Mouse (Mus musculus): Measurements from ENCODE around the gene Arhgap8. TPM values are rescaled to one million over a fixed set of nuclear protein-coding genes. Genes with fewer than 3 reads are reported as not detected.

Arhgap8 gene
- polyA plus RNA-seq, 1 experiment: 0.06 TPM

- Histone ChIP-seq H3K4me1 (ENCODE audit: control insufficient read depth, insufficient read depth, low read length) (no peaks in the 10 kb centered on the region), H3K27ac (ENCODE audit: insufficient read depth, low read length) (no peak overlapping the region), H3K4me3 (ENCODE audit: insufficient read depth, low read length) (no peak overlapping the region)
- no peak for TF ChIP-seq CTCF (IDR thresholded peaks at IDR 0.05; ENCODE audit: extremely low read depth, insufficient read depth, low read length)
- no peak for TF ChIP-seq POLR2A (IDR thresholded peaks at IDR 0.05; ENCODE audit: extremely low read depth, insufficient read depth, low read length)
These were observed 27.2 kb upstream of the Arhgap8 start for GRCm38 (mm10) chr15:84692645-84693044.

DNA sequence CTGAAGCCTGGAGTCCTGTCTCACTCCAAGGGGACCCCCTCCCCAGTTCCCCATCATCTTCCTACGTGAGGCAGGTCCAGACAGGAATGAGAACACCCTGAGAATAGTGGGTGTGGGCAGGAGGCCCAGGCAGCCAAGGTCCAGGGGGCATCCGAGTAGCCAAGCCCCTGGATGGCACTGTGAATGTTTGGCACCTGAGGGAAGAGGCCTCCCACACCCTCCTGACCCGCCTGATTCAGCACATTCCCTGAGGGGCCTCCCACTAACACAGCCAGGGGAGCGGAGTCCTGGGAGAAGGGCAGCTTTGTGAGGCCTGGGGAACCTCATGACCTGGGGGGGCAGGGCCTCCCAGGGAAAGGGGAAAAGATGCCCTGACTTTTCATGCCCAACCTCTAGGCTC, 23.8 kb upstream of the Arhgap8 start:
- H3K27ac ChIP-seq (ENCODE audit: insufficient read depth, low read length): no peak overlapping the region
- no peak overlapping the region for H3K4me3 ChIP-seq (ENCODE audit: insufficient read depth, low read length)
- no peaks in the 10 kb centered on the region for H3K4me1 ChIP-seq (ENCODE audit: control insufficient read depth, insufficient read depth, low read length)
- TF ChIP-seq CTCF (IDR thresholded peaks at IDR 0.05; ENCODE audit: extremely low read depth, insufficient read depth, low read length): no peak

GRCm38 (mm10) chr15:84697611-84698011, 22.2 kb upstream of the Arhgap8 start:
- TF ChIP-seq CTCF (IDR thresholded peaks at IDR 0.05; ENCODE audit: extremely low read depth, insufficient read depth, low read length) (no peak), POLR2A (IDR thresholded peaks at IDR 0.05; ENCODE audit: extremely low read depth, insufficient read depth, low read length) (no peak)
- Histone ChIP-seq H3K4me3 (ENCODE audit: insufficient read depth, low read length) (no peak overlapping the region), H3K4me1 (ENCODE audit: control insufficient read depth, insufficient read depth, low read length) (no peaks in the 10 kb centered on the region), H3K27ac (ENCODE audit: insufficient read depth, low read length) (0 out of 2 replicates have a peak overlapping the region, but pooled peaks have one; percentile 22)

GRCm38 (mm10) chr15:84698189-84698588, 21.7 kb upstream of the Arhgap8 start:
- Histone ChIP-seq H3K27ac (ENCODE audit: insufficient read depth, low read length) (peak overlapping the region; percentile 22; the same call in 1 of the 2 replicates), H3K4me3 (ENCODE audit: insufficient read depth, low read length) (no peak overlapping the region), H3K4me1 (ENCODE audit: control insufficient read depth, insufficient read depth, low read length) (no peaks in the 10 kb centered on the region)
- TF ChIP-seq CTCF (IDR thresholded peaks at IDR 0.05; ENCODE audit: extremely low read depth, insufficient read depth, low read length) (no peak), POLR2A (IDR thresholded peaks at IDR 0.05; ENCODE audit: extremely low read depth, insufficient read depth, low read length) (no peak)

DNA sequence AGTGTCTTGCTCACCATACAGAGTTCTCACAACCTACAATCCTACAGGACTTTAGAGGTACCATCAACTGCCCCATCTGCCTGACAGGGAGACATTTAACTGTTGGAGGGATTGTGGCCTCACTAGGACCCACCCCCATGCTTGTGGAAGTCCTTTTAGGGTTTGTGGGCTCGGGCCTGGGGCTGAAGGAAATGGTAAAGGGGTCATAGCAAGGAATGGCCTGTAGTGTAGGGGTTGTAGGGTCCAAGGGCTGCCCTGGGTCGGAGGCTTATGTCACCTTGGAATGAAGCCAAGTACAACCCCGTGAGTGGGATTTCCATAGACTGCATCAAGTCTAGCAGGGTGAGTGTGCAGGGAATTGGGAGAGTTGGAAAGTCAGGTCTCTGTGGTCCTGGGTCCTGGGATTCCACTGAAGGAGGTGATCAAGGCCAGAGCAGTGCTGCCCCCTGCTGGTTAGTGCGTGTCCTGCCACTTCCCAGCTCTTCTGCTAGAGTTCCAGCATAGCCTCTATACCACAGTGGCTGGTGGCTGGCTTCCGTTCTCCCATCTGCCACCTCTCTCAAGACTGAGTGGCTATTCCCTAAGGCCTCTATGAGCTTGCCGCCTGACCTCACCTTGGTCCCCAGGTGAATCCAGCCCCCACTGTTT, 19.6 kb upstream of the Arhgap8 start:
- no peak overlapping the region for H3K27ac ChIP-seq (ENCODE audit: insufficient read depth, low read length)
- H3K4me1 ChIP-seq (ENCODE audit: control insufficient read depth, insufficient read depth, low read length): no peaks in the 10 kb centered on the region
- H3K4me3 ChIP-seq (ENCODE audit: insufficient read depth, low read length): no peak overlapping the region
- TF ChIP-seq POLR2A (IDR thresholded peaks at IDR 0.05; ENCODE audit: extremely low read depth, insufficient read depth, low read length): no peak
- TF ChIP-seq CTCF (IDR thresholded peaks at IDR 0.05; ENCODE audit: extremely low read depth, insufficient read depth, low read length): peak; percentile 58

- Histone ChIP-seq H3K4me3 (ENCODE audit: insufficient read depth, low read length) (no peak overlapping the region), H3K4me1 (ENCODE audit: control insufficient read depth, insufficient read depth, low read length) (no peaks in the 10 kb centered on the region), H3K27ac (ENCODE audit: insufficient read depth, low read length) (no peak overlapping the region)
- TF ChIP-seq POLR2A (IDR thresholded peaks at IDR 0.05; ENCODE audit: extremely low read depth, insufficient read depth, low read length) (no peak), CTCF (IDR thresholded peaks at IDR 0.05; ENCODE audit: extremely low read depth, insufficient read depth, low read length) (peak; percentile 55)
These were observed 17.9 kb upstream of the Arhgap8 start for GRCm38 (mm10) chr15:84701947-84702346.

- Histone ChIP-seq H3K4me1 (ENCODE audit: control insufficient read depth, insufficient read depth, low read length) (no peaks in the 10 kb centered on the region), H3K27ac (ENCODE audit: insufficient read depth, low read length) (no peak overlapping the region), H3K4me3 (ENCODE audit: insufficient read depth, low read length) (no peak overlapping the region)
- no peak for TF ChIP-seq POLR2A (IDR thresholded peaks at IDR 0.05; ENCODE audit: extremely low read depth, insufficient read depth, low read length)
- TF ChIP-seq CTCF (IDR thresholded peaks at IDR 0.05; ENCODE audit: extremely low read depth, insufficient read depth, low read length): no peak
These were observed 17.2 kb upstream of the Arhgap8 start for GRCm38 (mm10) chr15:84702391-84703345.

DNA sequence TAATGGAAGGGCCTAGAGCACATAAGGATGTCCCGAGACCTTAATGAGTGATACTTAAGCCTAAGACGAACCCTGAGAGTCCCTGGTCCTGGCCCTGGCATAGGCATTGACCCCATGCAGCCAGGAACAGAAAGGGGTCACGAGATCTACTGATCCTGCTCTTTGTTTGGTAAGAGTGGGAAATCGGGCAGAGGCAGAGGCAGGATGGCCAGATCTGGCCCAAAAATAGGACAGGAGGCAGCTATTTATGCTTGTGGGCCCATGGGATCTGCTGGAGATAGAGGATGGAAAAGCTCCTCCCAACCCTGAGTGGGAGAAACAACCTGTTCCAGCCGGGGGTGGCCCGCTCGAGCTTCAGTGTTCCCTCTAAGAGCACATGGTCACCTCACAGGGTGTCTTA, 15.9 kb upstream of the Arhgap8 start:
- H3K4me1 ChIP-seq (ENCODE audit: control insufficient read depth, insufficient read depth, low read length): no peaks in the 10 kb centered on the region
- no peak for TF ChIP-seq POLR2A (IDR thresholded peaks at IDR 0.05; ENCODE audit: extremely low read depth, insufficient read depth, low read length)
- no peak overlapping the region for H3K4me3 ChIP-seq (ENCODE audit: insufficient read depth, low read length)
- no peak overlapping the region for H3K27ac ChIP-seq (ENCODE audit: insufficient read depth, low read length)

- Histone ChIP-seq H3K27ac (ENCODE audit: insufficient read depth, low read length) (no peak overlapping the region), H3K4me1 (ENCODE audit: control insufficient read depth, insufficient read depth, low read length) (no peaks in the 10 kb centered on the region), H3K4me3 (ENCODE audit: insufficient read depth, low read length) (no peak overlapping the region)
- TF ChIP-seq POLR2A (IDR thresholded peaks at IDR 0.05; ENCODE audit: extremely low read depth, insufficient read depth, low read length): no peak
- TF ChIP-seq CTCF (IDR thresholded peaks at IDR 0.05; ENCODE audit: extremely low read depth, insufficient read depth, low read length): no peak
These were observed 14.4 kb upstream of the Arhgap8 start for GRCm38 (mm10) chr15:84705351-84705901.

Data from cortical plate, adult 2 months (tissue).